Mouse (Mus musculus) kidney, embryonic 14.5 days (tissue): ENCODE data around the gene Rdh5. TPM values are rescaled to one million over a fixed set of nuclear protein-coding genes. Genes with fewer than 3 reads are reported as not detected.

Experiments
- ATAC-seq: fragments of 200-750 bp; cut with Nextera tagmentation; 2 replicates; pipeline ENCODE4 v1.8.0; 2017; ENCODE audit warnings: moderate number of reproducible peaks, mild to moderate bottlenecking, moderate TSS enrichment, moderate library complexity; ENCODE audit not compliant: low FRiP score, low TSS enrichment
- H3K27ac ChIP-seq: fragments of 300-500 bp; sonication (generic); 2 replicates; pipeline ENCODE4 v1.5.1; 2014; ENCODE audit warnings: low read depth, mild to moderate bottlenecking, low read length, moderate library complexity, mixed read lengths
- H3K27me3 ChIP-seq: fragments of 300-500 bp; sonication (generic); 2 replicates; pipeline ENCODE4 v1.6.1; 2014; ENCODE audit warnings: mild to moderate bottlenecking, low read length; ENCODE audit not compliant: control insufficient read depth, insufficient read depth
- H3K36me3 ChIP-seq: fragments of 300-500 bp; sonication (generic); 2 replicates; pipeline ENCODE4 v1.6.1; 2014; ENCODE audit warnings: low read length, mixed read lengths; ENCODE audit not compliant: control insufficient read depth, insufficient read depth
- H3K4me1 ChIP-seq: fragments of 300-500 bp; sonication (generic); 2 replicates; pipeline ENCODE4 v1.6.1; 2014; ENCODE audit warnings: low read length, mixed read lengths; ENCODE audit not compliant: control insufficient read depth, insufficient read depth
- H3K4me2 ChIP-seq: fragments of 300-500 bp; sonication (generic); replicated peaks from 2 replicates; pipeline ENCODE4 v1.6.1; 2014; ENCODE audit warnings: low read depth, mild to moderate bottlenecking, low read length
- H3K4me3 ChIP-seq: fragments of 300-500 bp; sonication (generic); 2 replicates; pipeline ENCODE4 v1.5.1; 2014; ENCODE audit warnings: mild to moderate bottlenecking, low read length
- H3K9ac ChIP-seq: fragments of 300-500 bp; sonication (generic); 2 replicates; pipeline ENCODE4 v1.6.1; 2014; ENCODE audit warnings: low read depth, mild to moderate bottlenecking, low read length, moderate library complexity
- H3K9me3 ChIP-seq: fragments of 300-500 bp; sonication (generic); 2 replicates; pipeline ENCODE4 v1.6.1; 2016; ENCODE audit warnings: low read length; ENCODE audit not compliant: control insufficient read depth
- WGBS: fragments of 180-500 bp; shearing (Covaris S2); extraction: QIAGEN DNeasy Blood & Tissue Kit; methylation state at CpG from one replicate; pipeline ENCODE4 v1.1.7; 2014; 5-methylcytosine and 5-hydroxymethylcytosine counted together
- polyA plus RNA-seq: library from polyadenylated mRNA; unstranded; fragments of >200 nt; fragmentation: Nextera tagmentation; extraction: Ambion mirVana; gene quantifications from 2 replicates; pipeline ENCODE4 v1.2.1, GENCODE M21; 2014

Gene Rdh5
- polyA plus RNA-seq, 1 experiment from 2014 or later: 14.5 TPM

GRCm38 (mm10) chr10:128904812-128905211 lies 17.9 kb downstream of the Rdh5 start:
- WGBS: 72% methylated on average over 5 of the region's 5 CpGs

GRCm38 (mm10) chr10:128902409-128902988 lies 20.2 kb downstream of the Rdh5 start:
- Histone ChIP-seq H3K4me1 (no peaks in the 10 kb centered on the region), H3K9me3 (no peaks in the 10 kb centered on the region), H3K36me3 (no peaks in the 10 kb centered on the region), H3K27me3 (no peaks in the 10 kb centered on the region), H3K4me3 (no peak overlapping the region), H3K9ac (no peak overlapping the region), H3K4me2 (no peak overlapping the region), H3K27ac (no peak overlapping the region)
- no peak for ATAC-seq
- 76% methylated on average over 3 of the region's 3 CpGs for WGBS

More at GRCm38 (mm10) chr10:128904812-128905211, 17.9 kb downstream of the Rdh5 start:
- Histone ChIP-seq H3K27me3 (no peaks in the 10 kb centered on the region), H3K9me3 (no peaks in the 10 kb centered on the region), H3K9ac (no peak overlapping the region), H3K27ac (no peak overlapping the region), H3K4me3 (no peak overlapping the region), H3K4me2 (no peak overlapping the region), H3K4me1 (peaks cover 5% of the 10 kb centered on the region; the same call in 1 of the 2 replicates), H3K36me3 (no peaks in the 10 kb centered on the region)
- ATAC-seq: no peak

- no peak for ATAC-seq
- 85% methylated on average over 1 of the region's 1 CpGs for WGBS
- H3K27ac ChIP-seq: no peak overlapping the region
Measured at GRCm38 (mm10) chr10:128901409-128901808, 21.3 kb downstream of the Rdh5 start.

GRCm38 (mm10) chr10:128900698-128901097 lies 22.0 kb downstream of the Rdh5 start, which contains the start of gene Cd63:
Cd63 (plus strand) TSS chr10:128900989.
- Histone ChIP-seq H3K4me3 (no peak within 1 kb of the TSS), H3K27ac (no peak within 1 kb of the TSS), H3K9me3 (no peaks in the 10 kb centered on the region), H3K4me1 (no peaks in the 10 kb centered on the region), H3K27me3 (peaks cover 13% of the 10 kb centered on the region), H3K9ac (no peak within 1 kb of the TSS), H3K4me2 (no peak within 1 kb of the TSS), H3K36me3 (no peaks in the 10 kb centered on the region)
- ATAC-seq: no peak
- 92% methylated on average over 3 of the region's 3 CpGs for WGBS

More at GRCm38 (mm10) chr10:128901409-128901808, 21.3 kb downstream of the Rdh5 start:
- Histone ChIP-seq H3K4me1 (no peaks in the 10 kb centered on the region), H3K4me3 (no peak overlapping the region), H3K36me3 (no peaks in the 10 kb centered on the region), H3K9ac (no peak overlapping the region), H3K4me2 (no peak overlapping the region), H3K27me3 (peaks cover 6% of the 10 kb centered on the region), H3K9me3 (no peaks in the 10 kb centered on the region)

- no peak for ATAC-seq
- H3K36me3 ChIP-seq: no peaks in the 10 kb centered on the region
- no peak overlapping the region for H3K27ac ChIP-seq
- H3K27me3 ChIP-seq: peaks cover 14% of the 10 kb centered on the region
- no peaks in the 10 kb centered on the region for H3K4me1 ChIP-seq
- H3K4me2 ChIP-seq: no peak overlapping the region
- H3K9ac ChIP-seq: no peak overlapping the region
- 83% methylated on average over 6 of the region's 6 CpGs for WGBS
- H3K9me3 ChIP-seq: no peaks in the 10 kb centered on the region
- H3K4me3 ChIP-seq: no peak overlapping the region
Measured at GRCm38 (mm10) chr10:128899759-128900490, 22.8 kb downstream of the Rdh5 start.

- Histone ChIP-seq H3K4me3 (no peak overlapping the region), H3K27ac (no peak overlapping the region), H3K36me3 (no peaks in the 10 kb centered on the region), H3K4me1 (0 out of 2 replicates have a peak, but pooled peaks cover 2% of the 10 kb centered on the region), H3K9me3 (no peaks in the 10 kb centered on the region), H3K9ac (no peak overlapping the region), H3K27me3 (peaks cover 18% of the 10 kb centered on the region), H3K4me2 (no peak overlapping the region)
- no peak for ATAC-seq
- WGBS: 17% methylated on average over 1 of the region's 1 CpGs
Measured at GRCm38 (mm10) chr10:128897501-128897900, 25.2 kb downstream of the Rdh5 start.

- H3K4me2 ChIP-seq: no peak overlapping the region
- no peak overlapping the region for H3K4me3 ChIP-seq
- no peaks in the 10 kb centered on the region for H3K9me3 ChIP-seq
- no peak overlapping the region for H3K9ac ChIP-seq
- no peak overlapping the region for H3K27ac ChIP-seq
- no peak for ATAC-seq
- H3K27me3 ChIP-seq: peaks cover 18% of the 10 kb centered on the region
- no peaks in the 10 kb centered on the region for H3K36me3 ChIP-seq
- 0 out of 2 replicates have a peak, but pooled peaks cover 4% of the 10 kb centered on the region for H3K4me1 ChIP-seq
- WGBS: 43% methylated on average over 1 of the region's 1 CpGs
Measured at GRCm38 (mm10) chr10:128896807-128897206, 25.9 kb downstream of the Rdh5 start.

GRCm38 (mm10) chr10:128895952-128896693 lies 26.6 kb downstream of the Rdh5 start:
- Histone ChIP-seq H3K36me3 (no peaks in the 10 kb centered on the region), H3K9ac (0 out of 2 replicates have a peak overlapping the region, but pooled peaks have one; percentile 18), H3K4me2 (peak overlapping the region; percentile 29), H3K9me3 (no peaks in the 10 kb centered on the region), H3K4me3 (peak overlapping the region; percentile 17; the same call in 1 of the 2 replicates), H3K27ac (no peak overlapping the region), H3K27me3 (peaks cover 18% of the 10 kb centered on the region), H3K4me1 (0 out of 2 replicates have a peak, but pooled peaks cover 4% of the 10 kb centered on the region)
- 5% methylated on average over 17 of the region's 17 CpGs for WGBS
- ATAC-seq: no peak
